Mouse (Mus musculus): ENCODE measurements around the gene Mrpl4. TPM values are rescaled to one million over a fixed set of nuclear protein-coding genes. Genes with fewer than 3 reads are reported as not detected.

Gene Mrpl4
- polyA plus RNA-seq, 1 experiment from 2014 or later = 128 TPM

- no peaks in the 10 kb centered on the region for H3K27me3 ChIP-seq
- peak overlapping the region; percentile 90 for H3K9ac ChIP-seq
- H3K4me1 ChIP-seq = peaks cover 55% of the 10 kb centered on the region
- H3K9me3 ChIP-seq = no peaks in the 10 kb centered on the region
- peaks cover under 1% of the 10 kb centered on the region; the same call in 1 of the 2 replicates for H3K36me3 ChIP-seq
- H3K27ac ChIP-seq = peak overlapping the region; percentile 99
- H3K4me2 ChIP-seq (replicated peaks) = peak overlapping the region; percentile 82
- ATAC-seq (ENCODE audit: insufficient number of reproducible peaks, insufficient read depth, low FRiP score, low TSS enrichment) = no peak
- WGBS = under 1% methylated on average over 45 of the region's 45 CpGs
- peak overlapping the region; percentile 86 for H3K4me3 ChIP-seq
Measured at GRCm38 (mm10) chr9:20975431-20976215, 26.9 kb upstream of the Mrpl4 start.

GRCm38 (mm10) chr9:20976216-20976960 lies 26.1 kb upstream of the Mrpl4 start, which contains the start of gene S1pr2:
Gene S1pr2, minus strand, starts transcription at chr9:20976781.
- Histone ChIP-seq H3K4me2 (replicated peaks) (peak within 1 kb of the TSS; percentile 82), H3K4me1 (peaks cover 47% of the 10 kb centered on the region), H3K9ac (peak within 1 kb of the TSS; percentile 90), H3K9me3 (no peaks in the 10 kb centered on the region), H3K36me3 (no peaks in the 10 kb centered on the region), H3K27ac (peak within 1 kb of the TSS; percentile 99), H3K4me3 (peak within 1 kb of the TSS; percentile 86), H3K27me3 (no peaks in the 10 kb centered on the region)
- under 1% methylated on average over 44 of the region's 47 CpGs for WGBS
- ATAC-seq (ENCODE audit: insufficient number of reproducible peaks, insufficient read depth, low FRiP score, low TSS enrichment) = peak; percentile 59

- Histone ChIP-seq H3K4me1 (peaks cover 40% of the 10 kb centered on the region), H3K9ac (peak overlapping the region; percentile 90; the same call in 1 of the 2 replicates), H3K27ac (peak overlapping the region; percentile 99), H3K36me3 (no peaks in the 10 kb centered on the region), H3K27me3 (no peaks in the 10 kb centered on the region), H3K4me2 (replicated peaks) (peak overlapping the region; percentile 82), H3K9me3 (no peaks in the 10 kb centered on the region), H3K4me3 (peak overlapping the region; percentile 86)
- 1% methylated on average over 4 of the region's 4 CpGs for WGBS
- ATAC-seq (ENCODE audit: insufficient number of reproducible peaks, insufficient read depth, low FRiP score, low TSS enrichment) = no peak
Measured at GRCm38 (mm10) chr9:20976961-20977689, 25.4 kb upstream of the Mrpl4 start.

GRCm38 (mm10) chr9:20978409-20979095 lies 24.0 kb upstream of the Mrpl4 start:
- Histone ChIP-seq H3K27ac (no peak overlapping the region), H3K9ac (no peak overlapping the region), H3K36me3 (no peaks in the 10 kb centered on the region), H3K4me1 (peaks cover 33% of the 10 kb centered on the region), H3K4me3 (no peak overlapping the region), H3K4me2 (replicated peaks) (no peak overlapping the region), H3K9me3 (no peaks in the 10 kb centered on the region), H3K27me3 (no peaks in the 10 kb centered on the region)
- 58% methylated on average over 10 of the region's 10 CpGs for WGBS
- no peak for ATAC-seq (ENCODE audit: insufficient number of reproducible peaks, insufficient read depth, low FRiP score, low TSS enrichment)

- H3K9me3 ChIP-seq = no peaks in the 10 kb centered on the region
- no peak overlapping the region for H3K9ac ChIP-seq
- no peaks in the 10 kb centered on the region for H3K36me3 ChIP-seq
- WGBS = 57% methylated on average over 5 of the region's 5 CpGs
- H3K27me3 ChIP-seq = no peaks in the 10 kb centered on the region
- no peak overlapping the region for H3K4me3 ChIP-seq
- H3K27ac ChIP-seq = no peak overlapping the region
- no peak overlapping the region for H3K4me2 ChIP-seq (replicated peaks)
- H3K4me1 ChIP-seq = peaks cover 27% of the 10 kb centered on the region
- ATAC-seq (ENCODE audit: insufficient number of reproducible peaks, insufficient read depth, low FRiP score, low TSS enrichment) = no peak
Measured at GRCm38 (mm10) chr9:20979181-20979580, 23.4 kb upstream of the Mrpl4 start.

- 88% methylated on average over 7 of the region's 7 CpGs for WGBS
- no peak overlapping the region for H3K9ac ChIP-seq
- no peaks in the 10 kb centered on the region for H3K27me3 ChIP-seq
- H3K4me2 ChIP-seq (replicated peaks) = no peak overlapping the region
- no peaks in the 10 kb centered on the region for H3K36me3 ChIP-seq
- H3K27ac ChIP-seq = no peak overlapping the region
- peaks cover 21% of the 10 kb centered on the region for H3K4me1 ChIP-seq
- H3K9me3 ChIP-seq = no peaks in the 10 kb centered on the region
- ATAC-seq (ENCODE audit: insufficient number of reproducible peaks, insufficient read depth, low FRiP score, low TSS enrichment) = no peak
- no peak overlapping the region for H3K4me3 ChIP-seq
Measured at GRCm38 (mm10) chr9:20979769-20980168, 22.8 kb upstream of the Mrpl4 start.

- Histone ChIP-seq H3K9ac (no peak overlapping the region; the same call in 1 of the 2 replicates), H3K4me3 (no peak overlapping the region), H3K36me3 (no peaks in the 10 kb centered on the region), H3K4me1 (peaks cover 13% of the 10 kb centered on the region), H3K4me2 (replicated peaks) (no peak overlapping the region), H3K27me3 (no peaks in the 10 kb centered on the region), H3K27ac (0 out of 2 replicates have a peak overlapping the region, but pooled peaks have one; percentile 2), H3K9me3 (no peaks in the 10 kb centered on the region)
- 74% methylated on average over 3 of the region's 3 CpGs for whole genome bisulfite sequencing
- no peak for ATAC-seq (ENCODE audit: insufficient number of reproducible peaks, insufficient read depth, low FRiP score, low TSS enrichment)
Measured at GRCm38 (mm10) chr9:20982171-20982570, 20.4 kb upstream of the Mrpl4 start.

GRCm38 (mm10) chr9:20983169-20983568 lies 19.4 kb upstream of the Mrpl4 start:
- 29% methylated on average over 5 of the region's 5 CpGs for WGBS
- no peak overlapping the region for H3K4me2 ChIP-seq (replicated peaks)
- H3K27ac ChIP-seq = 0 out of 2 replicates have a peak overlapping the region, but pooled peaks have one; percentile 2
- H3K36me3 ChIP-seq = no peaks in the 10 kb centered on the region
- 0 out of 2 replicates have a peak, but pooled peaks cover 2% of the 10 kb centered on the region for H3K27me3 ChIP-seq
- peaks cover 22% of the 10 kb centered on the region for H3K4me1 ChIP-seq
- no peak overlapping the region for H3K9ac ChIP-seq
- no peak for ATAC-seq (ENCODE audit: insufficient number of reproducible peaks, insufficient read depth, low FRiP score, low TSS enrichment)
- H3K4me3 ChIP-seq = no peak overlapping the region
- H3K9me3 ChIP-seq = no peaks in the 10 kb centered on the region

GRCm38 (mm10) chr9:20986952-20987686 lies 15.4 kb upstream of the Mrpl4 start:
- Histone ChIP-seq H3K4me3 (no peak overlapping the region), H3K27ac (peak overlapping the region; percentile 66; the same call in 1 of the 2 replicates), H3K4me2 (replicated peaks) (no peak overlapping the region), H3K9me3 (no peaks in the 10 kb centered on the region), H3K27me3 (0 out of 2 replicates have a peak, but pooled peaks cover 4% of the 10 kb centered on the region), H3K4me1 (peaks cover 25% of the 10 kb centered on the region), H3K9ac (no peak overlapping the region), H3K36me3 (no peaks in the 10 kb centered on the region)
- WGBS = 54% methylated on average over 15 of the region's 15 CpGs
- peak; percentile 66; the same call in 1 of the 2 replicates for ATAC-seq (ENCODE audit: insufficient number of reproducible peaks, insufficient read depth, low FRiP score, low TSS enrichment)

GRCm38 (mm10) chr9:20987953-20988352 lies 14.6 kb upstream of the Mrpl4 start:
- no peak overlapping the region for H3K4me2 ChIP-seq (replicated peaks)
- H3K36me3 ChIP-seq = no peaks in the 10 kb centered on the region
- H3K9me3 ChIP-seq = no peaks in the 10 kb centered on the region
- WGBS = 20% methylated on average over 7 of the region's 7 CpGs
- 0 out of 2 replicates have a peak overlapping the region, but pooled peaks have one; percentile 63 for H3K27ac ChIP-seq
- no peak overlapping the region for H3K9ac ChIP-seq
- no peak overlapping the region for H3K4me3 ChIP-seq
- H3K27me3 ChIP-seq = 0 out of 2 replicates have a peak, but pooled peaks cover 4% of the 10 kb centered on the region
- no peak for ATAC-seq (ENCODE audit: insufficient number of reproducible peaks, insufficient read depth, low FRiP score, low TSS enrichment)
- peaks cover 24% of the 10 kb centered on the region for H3K4me1 ChIP-seq

Data from embryonic facial prominence, embryonic 12.5 days (tissue).